Mouse (Mus musculus): Measurements from ENCODE around the gene Lef1. TPM values are rescaled to one million over a fixed set of nuclear protein-coding genes. Genes with fewer than 3 reads are reported as not detected.

The Lef1 gene
- 250 TPM for polyA plus RNA-seq (2017; shearing (Covaris generic))

DNA sequence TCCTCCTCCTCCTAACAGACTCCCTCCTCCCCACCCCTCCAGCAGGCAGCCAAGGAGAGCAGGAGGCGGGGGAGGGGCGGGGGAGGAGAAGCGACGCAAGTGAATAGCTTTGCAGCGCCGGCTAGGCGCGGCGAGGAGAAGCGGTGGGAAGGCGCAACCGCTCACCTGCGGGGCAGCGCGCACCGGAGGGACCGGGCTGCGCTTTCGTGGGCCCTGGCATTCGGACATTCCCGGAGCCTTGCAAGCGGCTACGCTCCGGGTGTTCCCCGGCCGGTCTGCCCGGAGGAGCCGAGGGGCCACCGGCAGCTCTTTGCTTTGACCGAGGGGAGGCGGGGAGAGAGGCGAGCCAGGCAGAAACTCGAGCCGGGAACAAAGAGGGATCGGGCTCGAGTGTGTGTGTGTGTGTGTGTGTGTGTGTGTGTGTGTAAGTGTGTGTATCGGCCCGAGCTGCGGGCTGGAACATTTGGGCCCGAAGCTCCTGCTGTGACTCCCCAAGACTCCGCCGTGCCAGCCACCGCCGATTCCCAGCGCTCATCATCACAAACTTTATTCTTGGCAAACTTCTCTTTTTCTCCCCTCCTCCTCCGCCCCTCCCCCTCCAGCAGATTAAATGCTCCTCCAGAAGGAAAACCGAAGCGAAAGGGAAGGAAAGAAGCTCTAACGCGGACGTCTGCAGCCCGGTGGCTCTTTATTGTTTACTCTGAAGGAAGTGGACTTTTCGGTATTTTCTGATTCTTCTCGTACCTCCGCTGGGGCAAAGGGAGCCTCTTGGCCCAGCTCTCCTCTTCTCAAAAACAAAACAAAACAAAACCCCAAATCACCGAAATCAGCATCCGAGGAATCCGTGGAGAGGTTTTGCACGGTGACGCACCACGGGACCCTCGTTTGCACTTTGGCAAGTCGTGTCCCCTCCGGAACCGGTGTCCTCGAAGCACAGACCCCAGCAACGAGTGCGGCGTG is at the start of gene Lef1:
TSS of gene Lef1 (plus strand) at position 281 of the 960 bp plus-strand sequence.

DNA sequence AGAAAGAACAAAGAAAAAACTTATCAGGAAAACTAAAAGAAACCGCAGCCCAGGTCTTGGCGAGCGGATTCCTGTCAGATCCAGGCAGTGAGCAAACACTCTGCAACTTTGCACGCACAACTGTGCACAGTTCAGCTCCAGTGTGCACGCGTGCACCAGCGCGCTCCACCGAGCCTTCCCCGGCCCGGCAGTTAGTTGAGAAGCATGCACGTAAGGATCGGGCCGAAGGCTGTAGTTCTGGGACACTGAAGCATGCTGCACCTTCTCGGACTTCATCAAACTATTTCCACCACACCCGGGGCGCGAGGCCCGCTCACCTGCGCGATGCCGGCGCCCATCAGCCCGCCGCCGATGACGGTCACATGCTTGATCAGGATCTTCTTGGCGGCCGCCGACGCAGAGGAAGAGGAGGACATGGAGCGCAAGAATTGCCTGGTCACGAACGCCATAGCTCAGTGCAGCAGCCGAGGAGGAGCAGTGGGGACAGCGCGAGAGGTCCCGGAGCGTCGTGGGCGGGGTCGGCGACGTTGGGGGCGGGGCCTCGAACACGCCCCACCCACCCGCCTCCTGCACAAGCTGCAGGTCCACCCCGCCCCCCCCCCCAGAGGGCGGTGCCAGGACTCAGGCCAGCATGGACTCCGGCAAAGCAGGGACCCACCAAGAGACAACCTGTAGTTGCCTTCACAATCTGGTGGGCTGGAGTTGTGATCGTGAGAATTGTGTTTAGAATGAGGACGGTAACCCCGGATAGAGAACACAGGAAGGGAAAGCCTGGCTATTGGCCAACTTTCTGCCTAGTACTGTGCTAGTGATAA is 161.5 kb downstream of the Lef1 start, which contains the start of gene Hadh:
TSS of gene Hadh (minus strand) at position 543 of the 815 bp plus-strand sequence.

Other genes with a start within 250 kb of the Lef1 start
- gene Hadh, start 161.6 kb downstream of the Lef1 start, polyA plus RNA-seq (2017; shearing (Covaris generic)) = 39.8 TPM
- gene Cyp2u1, start 192.8 kb downstream of the Lef1 start, polyA plus RNA-seq (2017; shearing (Covaris generic)) = 1.0 TPM